Mouse (Mus musculus) liver, embryonic 11.5 days (tissue): Measurements from ENCODE around the gene Uqcr11. TPM values are rescaled to one million over a fixed set of nuclear protein-coding genes. Genes with fewer than 3 reads are reported as not detected.

Experiments used
- ATAC-seq: fragments of 200-750 bp; cut with Nextera tagmentation; replicated peaks from 2 replicates; pipeline ENCODE4 v1.8.0; 2017; ENCODE audit warnings: moderate number of reproducible peaks, mild to moderate bottlenecking, moderate TSS enrichment, moderate library complexity; ENCODE audit not compliant: low FRiP score
- DNase-seq: peaks from one replicate; pipeline ENCODE4 v3.0.0-alpha.2; 2017; ENCODE audit warnings: low spot score
- H3K27ac ChIP-seq: fragments of 300-500 bp; sonication (generic); 2 replicates; pipeline ENCODE4 v1.5.1; 2014; ENCODE audit warnings: mild to moderate bottlenecking, low read depth, low read length, control low read depth
- H3K27me3 ChIP-seq: fragments of 300-500 bp; sonication (generic); replicated peaks from 2 replicates; pipeline ENCODE4 v1.6.1; 2014; ENCODE audit warnings: low read length, mixed read lengths; ENCODE audit not compliant: control insufficient read depth, insufficient read depth
- H3K36me3 ChIP-seq: fragments of 300-500 bp; sonication (generic); 2 replicates; pipeline ENCODE4 v1.6.1; 2014; ENCODE audit warnings: mild to moderate bottlenecking, low read length, moderate library complexity, mixed read lengths; ENCODE audit not compliant: control insufficient read depth, insufficient read depth
- H3K4me1 ChIP-seq: fragments of 300-500 bp; sonication (generic); replicated peaks from 2 replicates; pipeline ENCODE4 v1.6.1; 2014; ENCODE audit warnings: low read length, mixed read lengths; ENCODE audit not compliant: control insufficient read depth, insufficient read depth
- H3K4me2 ChIP-seq: fragments of 300-500 bp; sonication (generic); 2 replicates; pipeline ENCODE4 v1.6.1; 2014; ENCODE audit warnings: mild to moderate bottlenecking, control low read depth, moderate library complexity
- H3K4me3 ChIP-seq: fragments of 300-500 bp; sonication (generic); 2 replicates; pipeline ENCODE4 v1.5.1; 2014; ENCODE audit warnings: low read depth, low read length, control low read depth
- H3K9ac ChIP-seq: fragments of 300-500 bp; sonication (generic); 2 replicates; pipeline ENCODE4 v1.6.1; 2014; ENCODE audit warnings: low read depth, low read length, control low read depth
- H3K9me3 ChIP-seq: fragments of 300-500 bp; sonication (generic); 2 replicates; pipeline ENCODE4 v1.6.1; 2016; ENCODE audit warnings: low read length, inconsistent platforms, mixed read lengths; ENCODE audit not compliant: control insufficient read depth
- WGBS: fragments of 180-500 bp; shearing (Covaris S2); extraction: QIAGEN DNeasy Blood & Tissue Kit; methylation state at CpG from one replicate; pipeline ENCODE4 v1.1.7; 2014; 5-methylcytosine and 5-hydroxymethylcytosine counted together
- polyA plus RNA-seq: library from polyadenylated mRNA; unstranded; fragments of >200 nt; fragmentation: Nextera tagmentation; extraction: Ambion mirVana; gene quantifications from 2 replicates; pipeline ENCODE4 v1.2.1, GENCODE M21; 2014

Uqcr11 gene
- polyA plus RNA-seq, 1 experiment from 2014 or later = 866 TPM

GRCm38 (mm10) chr10:80368392-80368791, 38.2 kb downstream of the Uqcr11 start:
- Histone ChIP-seq H3K4me1 (no peaks in the 10 kb centered on the region), H3K9me3 (no peaks in the 10 kb centered on the region), H3K9ac (no peak overlapping the region), H3K27me3 (peaks cover 42% of the 10 kb centered on the region), H3K4me2 (no peak overlapping the region), H3K27ac (no peak overlapping the region), H3K36me3 (no peaks in the 10 kb centered on the region), H3K4me3 (no peak overlapping the region)
- ATAC-seq (no peak), DNase-seq (no peak)
- whole genome bisulfite sequencing = 78% methylated on average over 6 of the region's 6 CpGs

- Histone ChIP-seq H3K9me3 (no peaks in the 10 kb centered on the region), H3K27ac (no peak overlapping the region), H3K4me1 (no peaks in the 10 kb centered on the region)
These were observed 38.7 kb downstream of the Uqcr11 start for GRCm38 (mm10) chr10:80367954-80368353.

GRCm38 (mm10) chr10:80365736-80366135, 40.9 kb downstream of the Uqcr11 start:
- peaks cover 43% of the 10 kb centered on the region for H3K27me3 ChIP-seq
- no peak for ATAC-seq
- WGBS = 59% methylated on average over 6 of the region's 6 CpGs

More at GRCm38 (mm10) chr10:80367954-80368353, 38.7 kb downstream of the Uqcr11 start:
- no peak for ATAC-seq
- Histone ChIP-seq H3K4me3 (no peak overlapping the region), H3K9ac (no peak overlapping the region), H3K4me2 (no peak overlapping the region), H3K27me3 (peaks cover 42% of the 10 kb centered on the region), H3K36me3 (no peaks in the 10 kb centered on the region)
- no peak for DNase-seq
- 60% methylated on average over 5 of the region's 5 CpGs for WGBS

GRCm38 (mm10) chr10:80363734-80364133, 42.9 kb downstream of the Uqcr11 start:
- Histone ChIP-seq H3K36me3 (no peaks in the 10 kb centered on the region), H3K4me1 (no peaks in the 10 kb centered on the region), H3K27me3 (peaks cover 56% of the 10 kb centered on the region), H3K4me2 (no peak overlapping the region), H3K9me3 (no peaks in the 10 kb centered on the region), H3K9ac (no peak overlapping the region), H3K27ac (no peak overlapping the region), H3K4me3 (no peak overlapping the region)
- 51% methylated on average over 6 of the region's 6 CpGs for WGBS
- no peak for ATAC-seq
- DNase-seq = no peak

More at GRCm38 (mm10) chr10:80365736-80366135, 40.9 kb downstream of the Uqcr11 start:
- H3K9me3 ChIP-seq = no peaks in the 10 kb centered on the region
- H3K4me2 ChIP-seq = no peak overlapping the region
- H3K4me3 ChIP-seq = no peak overlapping the region
- H3K4me1 ChIP-seq = no peaks in the 10 kb centered on the region
- no peak overlapping the region for H3K9ac ChIP-seq
- no peaks in the 10 kb centered on the region for H3K36me3 ChIP-seq
- DNase-seq = no peak
- no peak overlapping the region for H3K27ac ChIP-seq

- Histone ChIP-seq H3K4me2 (peak overlapping the region; percentile 42), H3K4me3 (0 out of 2 replicates have a peak overlapping the region, but pooled peaks have one; percentile 8), H3K9ac (no peak overlapping the region), H3K36me3 (no peaks in the 10 kb centered on the region), H3K9me3 (no peaks in the 10 kb centered on the region), H3K27me3 (peaks cover 75% of the 10 kb centered on the region), H3K27ac (no peak overlapping the region), H3K4me1 (peaks cover 5% of the 10 kb centered on the region)
- DNase-seq (no peak), ATAC-seq (no peak; the same call in 1 of the 2 replicates)
- WGBS = 9% methylated on average over 31 of the region's 31 CpGs
These were observed 48.5 kb downstream of the Uqcr11 start for GRCm38 (mm10) chr10:80357994-80358639.

- WGBS = 29% methylated on average over 7 of the region's 7 CpGs
- no peak overlapping the region for H3K27ac ChIP-seq
- H3K9ac ChIP-seq = no peak overlapping the region
- ATAC-seq (no peak), DNase-seq (no peak)
- no peaks in the 10 kb centered on the region for H3K36me3 ChIP-seq
- H3K4me2 ChIP-seq = peak overlapping the region; percentile 42
- H3K9me3 ChIP-seq = no peaks in the 10 kb centered on the region
- H3K4me3 ChIP-seq = no peak overlapping the region
- H3K27me3 ChIP-seq = peaks cover 77% of the 10 kb centered on the region
- H3K4me1 ChIP-seq = peaks cover 13% of the 10 kb centered on the region
These were observed 49.3 kb downstream of the Uqcr11 start for GRCm38 (mm10) chr10:80357336-80357735.

GRCm38 (mm10) chr10:80356737-80357136, 49.9 kb downstream of the Uqcr11 start:
- peak overlapping the region; percentile 53 for H3K4me2 ChIP-seq
- 3% methylated on average over 34 of the region's 34 CpGs for WGBS
- DNase-seq = no peak

GRCm38 (mm10) chr10:80356001-80356682, 50.5 kb downstream of the Uqcr11 start, which contains the start of gene Plk5:
Gene Plk5 (plus strand): TSS chr10:80356459.
- H3K9ac ChIP-seq = no peak within 1 kb of the TSS
- peaks cover 20% of the 10 kb centered on the region for H3K4me1 ChIP-seq
- H3K4me2 ChIP-seq = peak within 1 kb of the TSS; percentile 53
- H3K9me3 ChIP-seq = no peaks in the 10 kb centered on the region
- WGBS = 3% methylated on average over 53 of the region's 53 CpGs
- H3K27ac ChIP-seq = no peak within 1 kb of the TSS
- peaks cover 89% of the 10 kb centered on the region for H3K27me3 ChIP-seq
- peak within 1 kb of the TSS; percentile 30 for H3K4me3 ChIP-seq
- ATAC-seq (no peak), DNase-seq (no peak)
- H3K36me3 ChIP-seq = no peaks in the 10 kb centered on the region

More at GRCm38 (mm10) chr10:80356737-80357136, 49.9 kb downstream of the Uqcr11 start:
- H3K27me3 ChIP-seq = peaks cover 83% of the 10 kb centered on the region
- no peak overlapping the region for H3K9ac ChIP-seq
- peak overlapping the region; percentile 30 for H3K4me3 ChIP-seq
- H3K4me1 ChIP-seq = peaks cover 19% of the 10 kb centered on the region
- H3K27ac ChIP-seq = no peak overlapping the region
- H3K9me3 ChIP-seq = no peaks in the 10 kb centered on the region
- no peak for ATAC-seq
- no peaks in the 10 kb centered on the region for H3K36me3 ChIP-seq
